Mouse (Mus musculus): ENCODE measurements around the gene Cyp2w1.

The Cyp2w1 gene

DNA sequence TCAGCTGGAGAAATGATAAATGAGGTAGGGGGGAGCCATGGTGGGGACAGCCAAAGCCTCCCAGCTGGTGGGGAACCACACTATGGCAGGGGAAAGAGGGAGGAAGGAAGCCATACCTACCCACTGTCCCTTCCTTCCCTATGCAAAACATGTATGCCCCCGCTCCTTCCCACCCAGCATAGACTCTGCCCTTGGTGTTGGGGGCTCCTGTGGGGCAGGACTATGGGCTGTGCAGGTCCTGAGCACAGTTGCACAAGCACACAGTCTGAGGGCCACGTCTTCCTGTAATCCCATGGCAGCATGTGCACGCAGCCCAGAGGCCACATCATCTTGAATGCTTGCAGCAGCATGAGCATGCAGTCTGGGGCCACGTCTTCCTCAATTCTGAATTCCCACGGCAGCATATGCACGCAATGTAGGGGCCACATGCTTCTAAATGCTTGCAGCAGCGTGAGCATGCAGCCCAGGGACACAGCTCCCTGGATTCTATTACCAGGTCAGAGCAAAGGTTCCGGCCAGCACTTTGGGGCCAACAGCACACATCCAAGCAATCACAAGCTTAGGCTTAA, 51.4 kb downstream of the Cyp2w1 start:
- in situ Hi-C loops (cut with MboI, MseI) = loop anchor here (5.0 kb wide), 1 partner anchor 46 kb away; no protein-coding TSS in a partner anchor

DNA sequence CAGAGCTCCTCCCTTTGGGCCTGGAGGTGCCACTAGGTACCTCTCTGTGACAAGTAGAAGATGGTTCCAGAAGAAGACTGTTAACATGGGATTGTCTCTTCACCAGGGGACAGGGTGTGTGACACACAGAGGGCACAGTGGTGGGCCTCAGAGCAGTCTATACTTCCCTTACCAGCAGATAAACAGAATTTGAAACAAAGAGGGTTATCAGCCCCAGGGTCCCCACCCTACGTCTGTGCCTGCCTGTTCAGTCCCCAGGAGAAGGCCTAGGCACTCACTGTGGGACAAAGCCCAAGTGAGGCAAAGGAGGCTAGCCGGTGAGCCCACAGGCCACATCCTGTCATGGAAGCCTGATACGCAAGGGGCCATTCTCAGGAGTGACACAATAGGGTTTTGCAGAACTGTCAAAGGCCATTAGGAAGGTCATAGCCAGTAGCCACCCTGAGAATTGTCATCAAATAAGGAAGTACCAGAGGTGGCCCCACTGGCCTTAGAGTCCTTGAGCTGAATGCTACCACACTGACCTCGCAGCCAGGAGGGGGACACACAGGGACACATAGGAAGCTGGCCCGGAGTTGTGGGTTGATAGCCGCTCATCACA, 52.5 kb downstream of the Cyp2w1 start, which contains the start of gene C130050O18Rik:
Gene C130050O18Rik, plus strand, starts transcription at position 480 of the 601 bp plus-strand sequence.
- in situ Hi-C loops (cut with MboI, MseI) = loop anchor here (5.0 kb wide), 1 partner anchor 48 kb away; no protein-coding TSS in a partner anchor

DNA sequence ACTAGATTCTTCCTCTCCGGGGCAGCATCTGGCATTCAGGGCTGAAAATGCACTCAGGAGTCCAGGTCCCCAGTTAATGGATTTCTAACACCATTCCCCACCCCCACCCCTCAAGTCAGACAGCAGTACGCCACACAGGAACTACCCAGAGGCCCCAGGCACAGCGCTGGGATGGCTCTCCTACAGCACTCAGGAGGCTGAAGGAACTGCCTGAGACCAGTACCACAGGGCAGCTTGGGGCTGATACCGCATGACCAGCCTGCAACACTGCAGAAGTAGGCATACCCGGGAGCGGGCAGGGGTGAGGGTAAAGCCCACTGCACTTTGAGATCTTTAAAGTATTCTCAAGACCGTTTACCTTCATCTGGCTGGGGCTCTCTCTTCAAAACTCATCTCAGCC, 53.1 kb downstream of the Cyp2w1 start:
- in situ Hi-C loops (cut with MboI, MseI) = no loop called here

DNA sequence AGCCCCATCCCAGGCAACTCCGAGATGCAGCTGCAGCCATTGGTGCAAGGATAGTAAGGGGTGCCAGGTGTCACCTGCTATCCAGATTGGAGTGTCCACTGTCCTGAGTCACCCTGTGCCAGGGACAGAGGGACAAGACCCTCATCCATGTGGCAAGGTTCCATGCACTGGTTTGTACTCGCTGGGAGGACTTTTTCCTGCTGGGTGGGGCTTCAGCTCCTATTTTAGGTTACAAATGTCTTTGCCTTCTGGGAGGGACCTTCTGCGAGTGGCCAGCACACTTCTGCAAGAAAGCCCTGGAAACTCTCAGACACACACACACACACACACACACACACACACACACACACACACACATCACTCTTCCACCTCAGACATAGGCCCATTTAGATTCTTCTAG, 53.5 kb downstream of the Cyp2w1 start:
- in situ Hi-C loops (cut with MboI, MseI) = no loop called here

Measured in regulatory T cell (primary cell).